Mouse (Mus musculus): Measurements from ENCODE around the gene CN725425.

CN725425 gene

DNA sequence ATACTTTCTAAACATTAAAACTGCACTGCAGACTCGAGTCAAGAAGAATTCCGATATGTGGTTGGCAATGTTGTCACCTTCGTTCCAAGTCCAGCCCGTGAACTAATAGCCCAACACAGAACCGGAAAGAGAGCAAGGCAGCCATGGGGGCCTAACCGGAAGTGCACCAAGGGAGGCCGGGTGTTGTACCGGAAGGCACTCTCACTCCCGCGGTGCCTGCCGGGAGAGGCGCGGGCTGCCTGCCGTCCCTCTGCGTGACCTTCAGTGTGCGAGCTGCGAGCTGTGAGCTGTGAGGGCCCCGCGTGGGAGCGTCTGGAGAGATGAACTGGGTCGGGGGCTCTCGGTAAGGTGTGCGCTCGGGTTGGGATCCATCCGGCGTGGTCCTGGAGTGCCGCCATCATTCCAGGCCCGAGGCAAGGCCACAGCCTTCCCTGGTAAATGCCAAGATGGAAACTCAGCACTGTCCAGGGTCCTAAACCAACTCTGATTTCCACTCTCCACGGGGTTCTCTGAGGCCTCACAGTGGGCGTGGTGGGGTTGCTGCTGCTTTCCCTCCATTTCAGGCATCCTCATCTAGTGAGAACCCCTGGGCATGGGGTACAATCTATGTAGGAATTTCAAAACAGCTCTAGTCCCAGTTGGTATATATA, at the start of gene CN725425:
Gene CN725425 (plus strand): TSS at position 239 of the 650 bp plus-strand sequence.
- no peak for TF ChIP-seq GATA4 (IDR thresholded peaks at IDR 0.05; ENCODE audit: insufficient replicate concordance, low read length)

- TF ChIP-seq GATA4 (IDR thresholded peaks at IDR 0.05; ENCODE audit: insufficient replicate concordance, low read length), result no peak
Measured at GRCm38 (mm10) chr15:91152592-91152991, 46.7 kb upstream of the CN725425 start.

GRCm38 (mm10) chr15:91153311-91153710, 46.0 kb upstream of the CN725425 start:
- no peak for TF ChIP-seq GATA4 (IDR thresholded peaks at IDR 0.05; ENCODE audit: insufficient replicate concordance, low read length)

DNA sequence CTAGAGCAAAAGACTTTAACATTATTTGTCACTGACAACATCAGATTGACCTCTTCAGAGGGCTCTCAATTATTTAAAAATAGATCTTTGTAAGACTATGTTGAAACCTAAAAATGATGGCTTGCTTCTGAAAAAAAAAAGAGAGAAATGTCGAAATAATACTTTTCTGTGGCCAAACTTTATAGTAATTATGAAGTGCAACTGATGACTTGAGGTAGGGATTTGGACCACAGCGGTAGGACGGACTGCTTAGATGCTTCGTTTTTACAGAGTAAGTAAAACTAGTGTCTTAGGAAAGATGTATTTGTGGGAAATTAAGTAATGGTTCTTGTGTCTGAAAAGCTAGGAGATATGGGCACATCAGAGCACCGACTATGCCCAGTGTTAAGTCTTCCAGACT, 38.1 kb upstream of the CN725425 start:
- no peak for TF ChIP-seq GATA4 (IDR thresholded peaks at IDR 0.05; ENCODE audit: insufficient replicate concordance, low read length)

GRCm38 (mm10) chr15:91163454-91163853, 35.8 kb upstream of the CN725425 start:
- no peak for TF ChIP-seq GATA4 (IDR thresholded peaks at IDR 0.05; ENCODE audit: insufficient replicate concordance, low read length)

DNA sequence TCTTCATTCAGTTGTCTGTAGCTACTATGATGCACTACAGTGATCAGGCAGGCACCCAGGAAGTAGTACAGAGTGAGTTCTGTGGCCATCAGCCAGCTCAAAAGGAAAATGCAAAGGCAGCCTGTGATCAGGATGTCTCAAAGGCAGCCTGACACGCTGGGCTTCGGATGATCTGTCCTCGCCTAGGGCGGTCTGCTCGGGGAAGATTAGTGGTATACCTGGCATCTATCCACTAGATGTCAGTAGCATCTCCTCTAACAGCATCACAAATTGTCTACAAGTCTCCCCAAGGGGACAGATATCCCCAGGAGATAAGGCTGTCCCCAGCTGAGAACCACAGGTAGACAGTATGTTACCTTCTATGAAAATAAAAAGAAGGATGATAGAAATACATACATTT, 34.3 kb upstream of the CN725425 start:
- TF ChIP-seq GATA4 (IDR thresholded peaks at IDR 0.05; ENCODE audit: insufficient replicate concordance, low read length), result no peak

DNA sequence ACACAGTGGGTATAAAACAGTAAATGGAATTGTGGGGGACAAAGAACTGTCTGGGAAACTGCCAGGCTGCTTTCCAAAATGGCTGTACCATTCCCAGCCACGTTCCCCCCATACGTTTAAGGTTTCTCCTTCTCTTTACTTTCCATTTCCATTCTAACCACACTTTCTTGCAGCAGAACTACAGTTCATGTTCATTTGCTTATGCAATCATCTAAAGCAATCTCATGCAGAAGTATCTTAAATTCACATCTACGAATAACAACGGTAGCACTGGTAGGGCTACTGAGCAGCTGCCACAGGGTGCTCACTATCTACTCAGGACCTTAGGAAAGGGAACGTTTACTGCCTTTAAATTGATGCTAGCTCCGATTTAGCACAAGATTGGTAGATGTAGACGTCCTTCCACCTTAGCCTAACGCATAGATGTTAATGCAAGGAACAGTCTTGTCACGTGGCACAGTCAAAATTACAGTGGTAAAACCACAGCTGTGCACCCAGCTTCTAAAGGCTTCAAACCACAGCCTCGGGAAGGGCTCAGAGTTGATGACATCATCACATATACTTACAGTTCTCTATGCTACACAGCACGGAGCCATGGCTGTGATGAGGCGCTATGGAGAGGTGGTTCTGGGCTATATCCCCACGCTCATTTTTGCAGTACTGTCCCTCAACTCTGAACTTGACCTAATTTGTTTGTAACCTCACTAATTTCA, 31.3 kb upstream of the CN725425 start:
- TF ChIP-seq GATA4 (IDR thresholded peaks at IDR 0.05; ENCODE audit: insufficient replicate concordance, low read length), result no peak

GRCm38 (mm10) chr15:91170602-91171328, 28.5 kb upstream of the CN725425 start:
- no peak for TF ChIP-seq GATA4 (IDR thresholded peaks at IDR 0.05; ENCODE audit: insufficient replicate concordance, low read length)

GRCm38 (mm10) chr15:91171332-91171731, 28.0 kb upstream of the CN725425 start:
- no peak for TF ChIP-seq GATA4 (IDR thresholded peaks at IDR 0.05; ENCODE audit: insufficient replicate concordance, low read length)

GRCm38 (mm10) chr15:91172193-91172592, 27.1 kb upstream of the CN725425 start:
- TF ChIP-seq GATA4 (IDR thresholded peaks at IDR 0.05; ENCODE audit: insufficient replicate concordance, low read length), result no peak

GRCm38 (mm10) chr15:91178656-91179314, 20.5 kb upstream of the CN725425 start:
- TF ChIP-seq GATA4 (IDR thresholded peaks at IDR 0.05; ENCODE audit: insufficient replicate concordance, low read length), result no peak

DNA sequence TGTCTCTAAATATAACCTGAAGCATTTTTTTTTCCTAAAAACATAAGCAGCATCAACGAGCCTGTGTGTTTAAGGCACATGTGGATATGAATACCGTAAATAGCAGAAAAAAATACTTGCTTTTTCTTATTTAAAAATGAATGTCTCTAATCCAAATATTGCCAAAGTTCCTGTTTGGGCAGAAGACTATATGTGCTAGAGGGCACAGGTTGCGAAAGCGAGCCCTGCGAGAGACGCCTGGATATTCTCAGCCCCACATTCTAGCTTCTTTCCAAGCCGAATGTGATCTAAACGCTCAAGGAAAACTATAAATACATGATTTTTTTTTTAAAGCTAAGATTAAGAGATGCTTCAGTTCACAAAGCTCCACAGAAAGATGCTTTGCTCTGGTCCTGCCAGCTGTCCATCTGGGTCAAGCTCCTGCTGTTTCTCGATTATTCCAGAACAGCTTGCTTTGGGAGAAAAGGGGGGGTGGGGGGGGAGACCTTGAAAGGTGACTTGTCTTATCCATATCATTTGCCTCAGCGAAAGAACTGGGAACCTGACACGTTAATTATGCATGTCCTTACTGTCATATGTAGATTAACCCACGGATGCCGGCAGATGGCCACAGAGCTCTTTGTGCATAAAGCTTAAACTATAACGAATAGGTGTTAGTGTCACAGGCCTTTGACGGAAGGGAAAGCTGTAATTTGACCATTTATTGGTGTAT, 19.2 kb upstream of the CN725425 start:
- no peak for TF ChIP-seq GATA4 (IDR thresholded peaks at IDR 0.05; ENCODE audit: insufficient replicate concordance, low read length)

DNA sequence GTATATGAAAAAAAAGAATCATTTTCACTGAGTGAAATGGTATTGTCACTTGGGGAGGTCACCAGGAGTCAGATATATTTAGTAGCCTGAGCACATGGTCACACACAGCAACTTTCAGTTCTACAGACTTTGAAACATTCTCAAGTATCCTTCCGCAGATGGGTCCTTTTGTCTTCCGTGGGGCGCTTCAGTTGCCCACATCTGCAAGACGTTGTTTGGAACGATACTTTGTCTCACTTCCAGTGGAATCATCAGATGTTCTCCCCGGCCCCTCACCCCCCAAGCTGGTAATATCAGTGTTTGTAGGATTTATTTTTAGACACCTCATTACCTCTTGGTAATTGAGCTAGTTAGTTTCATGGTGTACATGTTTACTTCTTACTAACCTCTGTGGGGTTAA, 12.9 kb upstream of the CN725425 start:
- TF ChIP-seq GATA4 (IDR thresholded peaks at IDR 0.05; ENCODE audit: insufficient replicate concordance, low read length), result no peak

- no peak for TF ChIP-seq GATA4 (IDR thresholded peaks at IDR 0.05; ENCODE audit: insufficient replicate concordance, low read length)
Measured at GRCm38 (mm10) chr15:91190026-91190425, 9.3 kb upstream of the CN725425 start.

Measured in liver, adult (tissue).